16 mouse cellular contexts compared by ENCODE assay signal in genomic region chr2:152733201-152733600, GRCm38 (mm10). TPM values are rescaled to one million over a fixed set of nuclear protein-coding genes. Genes with fewer than 3 reads are reported as not detected.
DNase-seq lines count a peak whose midpoint lies in the region; ATAC-seq lines count a peak whose summit lies in the region.
"Had no signal": no experiment of that assay in that cellular context is flagged by ENCODE, and none has a peak within 500 bp of the region (broad histone marks: within the 10 kb centered on the region; RNA-seq: fewer than 3 reads in every experiment).

No protein-coding gene starts in this region.

- H3K9me3 ChIP-seq in heart, embryonic 10.5 days = no peaks in the 10 kb centered on the region
- H3K9me3 ChIP-seq in neural tube, embryonic 11.5 days (ENCODE audit: control insufficient read depth, low read length) = no peaks in the 10 kb centered on the region
- H3K9me3 ChIP-seq in neural tube, embryonic 15.5 days (replicated peaks) = no peaks in the 10 kb centered on the region
- H3K9me3 ChIP-seq: hindbrain, embryonic 12.5 days; midbrain, embryonic 12.5 days had no signal

- H3K9ac ChIP-seq in neural tube, embryonic 11.5 days (ENCODE audit: low read length) = no peak overlapping the region
- no peak overlapping the region for H3K9ac ChIP-seq in neural tube, embryonic 15.5 days (replicated peaks)
- H3K9ac ChIP-seq: hindbrain, embryonic 12.5 days; liver, embryonic 14.5 days; midbrain, embryonic 12.5 days had no signal

- peaks cover 7% of the 10 kb centered on the region for H3K36me3 ChIP-seq in heart, embryonic 10.5 days
- H3K36me3 ChIP-seq in neural tube, embryonic 11.5 days (ENCODE audit: control insufficient read depth, insufficient read depth, low read length) = no peaks in the 10 kb centered on the region
- H3K36me3 ChIP-seq in neural tube, embryonic 15.5 days = no peaks in the 10 kb centered on the region
- H3K36me3 ChIP-seq: hindbrain, embryonic 12.5 days; midbrain, embryonic 12.5 days had no signal

- no peak for ATAC-seq in neural tube, embryonic 11.5 days (ENCODE audit: insufficient read depth, low FRiP score, low TSS enrichment)
- no peak for ATAC-seq in neural tube, embryonic 15.5 days (ENCODE audit: low FRiP score)
- no peak for ATAC-seq in cerebellum, adult (ENCODE audit: insufficient number of reproducible peaks, low FRiP score, low TSS enrichment)
- ATAC-seq in monocyte, adult 5-6 weeks (replicated peaks; ENCODE audit: insufficient number of reproducible peaks, low FRiP score, low TSS enrichment, poor library complexity, severe bottlenecking) = no peak
- ATAC-seq: activated CD4-positive, CD25-positive, alpha-beta regulatory T cell, adult 4 months; forebrain, embryonic 14.5 days had no signal

- WGBS in heart, embryonic 10.5 days = 86% methylated on average over 2 of the region's 2 CpGs
- 96% methylated on average over 2 of the region's 2 CpGs for WGBS in neural tube, embryonic 11.5 days
- 88% methylated on average over 2 of the region's 2 CpGs for WGBS in neural tube, embryonic 15.5 days

- no peak for DNase-seq in heart, embryonic 10.5 days (ENCODE audit: low spot score)
- DNase-seq in heart, postnatal 14 days = no peak
- DNase-seq in neural tube, embryonic 11.5 days (ENCODE audit: low spot score) = peak; percentile 14
- peak; percentile 53 for DNase-seq in naive thymus-derived CD4-positive, alpha-beta T cell, adult 2 months (ENCODE audit: low read depth)
- DNase-seq in urinary bladder, postnatal 10 days (ENCODE audit: low spot score) = no peak
- DNase-seq: cerebellum, adult 18-20 months; lung, postnatal 36 days; thymus, adult 2 months had no signal

- H3K4me1 ChIP-seq in heart, embryonic 10.5 days = peaks cover 77% of the 10 kb centered on the region
- H3K4me1 ChIP-seq in neural tube, embryonic 11.5 days (ENCODE audit: control insufficient read depth, insufficient read depth, low read length) = peaks cover 25% of the 10 kb centered on the region
- peaks cover 48% of the 10 kb centered on the region for H3K4me1 ChIP-seq in neural tube, embryonic 15.5 days

- no peaks in the 10 kb centered on the region for H3K27me3 ChIP-seq in heart, embryonic 10.5 days (ENCODE audit: insufficient read depth, poor library complexity, severe bottlenecking)
- H3K27me3 ChIP-seq in neural tube, embryonic 11.5 days (ENCODE audit: control insufficient read depth, insufficient read depth, low read length) = no peaks in the 10 kb centered on the region
- 0 out of 2 replicates have a peak, but pooled peaks cover 3% of the 10 kb centered on the region for H3K27me3 ChIP-seq in neural tube, embryonic 15.5 days (replicated peaks)
- H3K27me3 ChIP-seq: hindbrain, embryonic 12.5 days had no signal

- H3K4me2 ChIP-seq in neural tube, embryonic 11.5 days (ENCODE audit: low read depth) = no peak overlapping the region
- H3K4me2 ChIP-seq in neural tube, embryonic 15.5 days = no peak overlapping the region
- H3K4me2 ChIP-seq: hindbrain, embryonic 12.5 days; midbrain, embryonic 12.5 days had no signal

- H3K27ac ChIP-seq in heart, embryonic 10.5 days = peak overlapping the region; percentile 97
- H3K27ac ChIP-seq in neural tube, embryonic 11.5 days (ENCODE audit: low read depth, low read length) = no peak overlapping the region
- H3K27ac ChIP-seq in neural tube, embryonic 15.5 days (replicated peaks) = no peak overlapping the region
- H3K27ac ChIP-seq: hindbrain, embryonic 12.5 days; liver, embryonic 14.5 days; midbrain, embryonic 12.5 days had no signal

- intact Hi-C loops in heart, postnatal 14 days (cut with DNase I) = no loop called here

- H3K4me3 ChIP-seq in heart, embryonic 10.5 days = no peak overlapping the region
- no peak overlapping the region for H3K4me3 ChIP-seq in neural tube, embryonic 11.5 days (ENCODE audit: low read depth, low read length)
- H3K4me3 ChIP-seq in neural tube, embryonic 15.5 days (replicated peaks) = no peak overlapping the region
- H3K4me3 ChIP-seq: hindbrain, embryonic 12.5 days; midbrain, embryonic 12.5 days had no signal

RNA-seq across cellular contexts. Expression of gene Id1, which starts 2.9 kb away (rescaled TPM):
- polyA plus RNA-seq in heart, embryonic 10.5 days (2016; fragmentation: Nextera tagmentation; extraction: Ambion mirVana) = 92.5 and 124 TPM in 2 replicates
- total RNA-seq in heart, postnatal 14 days (2021) = 10 to 100 TPM; 82.1 to 85.3 TPM
- polyA plus RNA-seq in neural tube, embryonic 11.5 days (2014; fragmentation: Nextera tagmentation; extraction: Ambion mirVana) = 116 and 129 TPM in 2 replicates
- 57.5 and 59.1 TPM in 2 replicates for polyA plus RNA-seq in neural tube, embryonic 15.5 days (2015; fragmentation: Nextera tagmentation; extraction: Ambion mirVana)
- 3.7 to 18.6 TPM (median 15.7 TPM) in 3 replicates for total RNA-seq in monocyte, adult 5-6 weeks (2017)

RNA-seq across cellular contexts. Expression of gene Cox4i2, which starts 20.8 kb away (rescaled TPM):
- 18.8 and 21.1 TPM in 2 replicates for polyA plus RNA-seq in heart, embryonic 10.5 days (2016; fragmentation: Nextera tagmentation; extraction: Ambion mirVana)
- total RNA-seq in heart, postnatal 14 days (2021) = 10 to 100 TPM; 17.8 to 19.1 TPM
- polyA plus RNA-seq in neural tube, embryonic 11.5 days (2014; fragmentation: Nextera tagmentation; extraction: Ambion mirVana) = 3.5 and 4.6 TPM in 2 replicates
- polyA plus RNA-seq in neural tube, embryonic 15.5 days (2015; fragmentation: Nextera tagmentation; extraction: Ambion mirVana) = 4.8 and 7.6 TPM in 2 replicates
- not detected in 3 replicates for total RNA-seq in monocyte, adult 5-6 weeks (2017)
- polyA plus RNA-seq: activated CD4-positive, CD25-positive, alpha-beta regulatory T cell, adult 4 months had no signal

RNA-seq across cellular contexts. Expression of gene Mcts2, which starts 46.4 kb away (rescaled TPM):
- 28.0 and 33.2 TPM in 2 replicates for polyA plus RNA-seq in heart, embryonic 10.5 days (2016; fragmentation: Nextera tagmentation; extraction: Ambion mirVana)
- 10 to 100 TPM; 17.4 to 18.7 TPM for total RNA-seq in heart, postnatal 14 days (2021)
- 39.1 and 40.6 TPM in 2 replicates for polyA plus RNA-seq in neural tube, embryonic 11.5 days (2014; fragmentation: Nextera tagmentation; extraction: Ambion mirVana)
- 33.9 and 41.5 TPM in 2 replicates for polyA plus RNA-seq in neural tube, embryonic 15.5 days (2015; fragmentation: Nextera tagmentation; extraction: Ambion mirVana)
- 10.0 to 12.9 TPM (median 10.6 TPM) in 3 replicates for total RNA-seq in monocyte, adult 5-6 weeks (2017)

Comparison
In these comparisons a context has a peak if more than half of its experiments do, and no peak if none do; other contexts are left out.
1. DNase-seq: peak in neural tube, embryonic 11.5 days (single experiment) and naive thymus-derived CD4-positive, alpha-beta T cell, adult 2 months (single experiment); none in heart, embryonic 10.5 days (single experiment), heart, postnatal 14 days (0 of 2) and urinary bladder, postnatal 10 days (single experiment).